Mouse (Mus musculus): ENCODE results near the gene Gzmm. TPM values are rescaled to one million over a fixed set of nuclear protein-coding genes. Genes with fewer than 3 reads are reported as not detected.
A peak's percentile ranks its signal among the peaks of the same experiment; 100 is the strongest.
"Not testable (repeated sequence)": the region's sequence is repeated elsewhere in the genome, so short reads cannot be mapped to it uniquely, and the experiment has no call there.

The Gzmm gene
- polyA plus RNA-seq, 1 experiment = 0.51 TPM

DNA sequence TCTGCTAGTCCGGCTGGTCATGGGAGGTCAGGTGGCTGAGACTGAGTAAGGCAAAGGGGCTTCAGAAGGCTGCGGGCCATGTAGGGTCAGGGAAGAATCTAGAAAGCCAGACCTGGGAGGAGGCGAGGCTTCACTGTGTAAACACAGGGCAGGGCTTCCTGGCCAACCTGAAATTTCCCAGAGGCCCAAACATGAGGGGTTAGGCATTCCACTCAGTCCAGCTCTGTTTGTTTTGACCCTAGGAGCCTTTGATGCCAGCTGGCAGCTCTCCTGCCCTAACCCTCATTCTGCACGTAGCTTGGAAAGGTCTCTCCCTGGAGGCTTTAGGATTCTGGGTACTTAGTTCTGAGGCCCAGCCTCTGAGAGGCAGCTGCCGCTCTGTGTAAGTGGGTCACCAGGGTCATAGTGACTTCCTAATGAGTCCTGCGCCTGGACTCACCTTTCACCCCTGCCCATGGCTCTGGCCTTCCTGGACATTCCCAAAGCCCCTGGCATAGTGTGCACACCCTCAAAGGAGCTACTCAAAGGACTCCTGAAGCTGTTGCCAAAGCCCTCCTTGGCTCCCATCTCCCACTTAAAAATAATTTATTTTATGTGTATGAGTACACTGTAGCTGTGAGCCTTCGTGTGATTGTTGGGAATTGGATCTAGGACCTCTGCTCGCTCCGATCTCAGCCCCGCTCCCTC is 12.8 kb downstream of the Gzmm start:
- TF ChIP-seq USF1 (IDR thresholded peaks at IDR 0.05; ENCODE audit: low read depth) (no peak), MAX (IDR thresholded peaks at IDR 0.05) (no peak), FOSL1 (IDR thresholded peaks at IDR 0.05; ENCODE audit: insufficient read depth, low read length, poor library complexity, severe bottlenecking) (no peak), CTCF (IDR thresholded peaks at IDR 0.05; ENCODE audit: control insufficient read depth, insufficient read depth, insufficient read length) (no peak), CEBPB (IDR thresholded peaks at IDR 0.05; ENCODE audit: low read depth) (no peak), MYOD1 (IDR thresholded peaks at IDR 0.05; ENCODE audit: control insufficient read depth, insufficient read length, low read depth) (no peak), MYOG (IDR thresholded peaks at IDR 0.05; ENCODE audit: control insufficient read depth, extremely low read depth, insufficient read length) (no peak)
- peaks cover 24% of the 10 kb centered on the region for H3K79me2 ChIP-seq (ENCODE audit: control insufficient read depth, insufficient read depth)
- H3K27me3 ChIP-seq (ENCODE audit: control insufficient read depth, insufficient read depth, insufficient read length) = no peaks in the 10 kb centered on the region
- H3K36me3 ChIP-seq (ENCODE audit: control insufficient read depth, insufficient read depth) = no peaks in the 10 kb centered on the region
- H3K79me3 ChIP-seq (ENCODE audit: low read depth) = peaks cover 22% of the 10 kb centered on the region
- no peak overlapping the region for H3K4me3 ChIP-seq (ENCODE audit: insufficient read depth, poor library complexity, severe bottlenecking)
- H3ac ChIP-seq (ENCODE audit: control insufficient read depth, insufficient read length, low read depth) = no peak overlapping the region

DNA sequence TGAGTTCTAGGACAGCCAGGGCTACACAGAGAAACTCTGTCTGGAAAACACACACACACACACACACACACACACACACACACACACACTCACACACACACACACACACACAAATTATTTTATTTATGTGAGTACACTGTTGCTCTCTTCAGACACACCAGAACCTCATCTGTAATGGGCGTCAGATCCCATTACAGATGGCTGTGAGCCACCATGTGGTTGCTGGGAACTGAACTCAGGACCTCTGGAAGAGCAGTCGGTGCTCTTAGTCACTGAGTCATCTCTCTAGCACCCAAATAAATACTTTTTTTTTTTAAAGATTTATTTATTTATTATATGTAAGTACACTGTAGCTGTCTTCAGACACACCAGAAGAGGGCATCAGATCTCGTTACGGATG is 14.2 kb downstream of the Gzmm start:
- not testable (repeated sequence) for H3ac ChIP-seq (ENCODE audit: control insufficient read depth, insufficient read length, low read depth); H3K27me3 ChIP-seq (ENCODE audit: control insufficient read depth, insufficient read depth, insufficient read length); H3K4me3 ChIP-seq (ENCODE audit: insufficient read depth, poor library complexity, severe bottlenecking)
- H3K79me3 ChIP-seq (ENCODE audit: low read depth) = peaks cover 34% of the 10 kb centered on the region
- peaks cover 38% of the 10 kb centered on the region for H3K79me2 ChIP-seq (ENCODE audit: control insufficient read depth, insufficient read depth)
- H3K36me3 ChIP-seq (ENCODE audit: control insufficient read depth, insufficient read depth) = peaks cover 12% of the 10 kb centered on the region

DNA sequence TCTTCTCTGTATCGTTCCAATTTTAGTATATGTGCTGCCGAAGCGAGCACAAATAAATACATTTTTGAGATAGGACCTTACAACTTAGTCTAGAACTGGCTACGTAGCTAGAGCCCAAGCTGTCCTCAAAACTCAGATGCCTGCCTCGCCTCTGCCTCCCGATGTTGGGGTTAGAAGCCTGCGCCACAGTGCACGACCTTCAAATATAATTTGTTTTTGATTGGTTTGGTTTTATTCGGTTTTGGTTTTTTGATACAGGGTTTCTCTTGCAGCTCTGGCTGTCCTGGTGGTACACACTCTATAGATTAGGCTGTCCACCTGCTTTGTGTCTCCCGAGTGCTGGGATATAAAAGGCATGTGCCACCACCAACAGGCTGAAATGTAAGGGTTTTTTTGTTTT is 14.7 kb downstream of the Gzmm start:
- peaks cover 17% of the 10 kb centered on the region for H3K36me3 ChIP-seq (ENCODE audit: control insufficient read depth, insufficient read depth)
- peaks cover 44% of the 10 kb centered on the region for H3K79me2 ChIP-seq (ENCODE audit: control insufficient read depth, insufficient read depth)
- H3K27me3 ChIP-seq (ENCODE audit: control insufficient read depth, insufficient read depth, insufficient read length) = no peaks in the 10 kb centered on the region
- H3K4me3 ChIP-seq (ENCODE audit: insufficient read depth, poor library complexity, severe bottlenecking) = no peak overlapping the region
- no peak overlapping the region for H3ac ChIP-seq (ENCODE audit: control insufficient read depth, insufficient read length, low read depth)
- no peak for TF ChIP-seq USF1 (IDR thresholded peaks at IDR 0.05; ENCODE audit: low read depth)
- H3K79me3 ChIP-seq (ENCODE audit: low read depth) = peaks cover 40% of the 10 kb centered on the region

DNA sequence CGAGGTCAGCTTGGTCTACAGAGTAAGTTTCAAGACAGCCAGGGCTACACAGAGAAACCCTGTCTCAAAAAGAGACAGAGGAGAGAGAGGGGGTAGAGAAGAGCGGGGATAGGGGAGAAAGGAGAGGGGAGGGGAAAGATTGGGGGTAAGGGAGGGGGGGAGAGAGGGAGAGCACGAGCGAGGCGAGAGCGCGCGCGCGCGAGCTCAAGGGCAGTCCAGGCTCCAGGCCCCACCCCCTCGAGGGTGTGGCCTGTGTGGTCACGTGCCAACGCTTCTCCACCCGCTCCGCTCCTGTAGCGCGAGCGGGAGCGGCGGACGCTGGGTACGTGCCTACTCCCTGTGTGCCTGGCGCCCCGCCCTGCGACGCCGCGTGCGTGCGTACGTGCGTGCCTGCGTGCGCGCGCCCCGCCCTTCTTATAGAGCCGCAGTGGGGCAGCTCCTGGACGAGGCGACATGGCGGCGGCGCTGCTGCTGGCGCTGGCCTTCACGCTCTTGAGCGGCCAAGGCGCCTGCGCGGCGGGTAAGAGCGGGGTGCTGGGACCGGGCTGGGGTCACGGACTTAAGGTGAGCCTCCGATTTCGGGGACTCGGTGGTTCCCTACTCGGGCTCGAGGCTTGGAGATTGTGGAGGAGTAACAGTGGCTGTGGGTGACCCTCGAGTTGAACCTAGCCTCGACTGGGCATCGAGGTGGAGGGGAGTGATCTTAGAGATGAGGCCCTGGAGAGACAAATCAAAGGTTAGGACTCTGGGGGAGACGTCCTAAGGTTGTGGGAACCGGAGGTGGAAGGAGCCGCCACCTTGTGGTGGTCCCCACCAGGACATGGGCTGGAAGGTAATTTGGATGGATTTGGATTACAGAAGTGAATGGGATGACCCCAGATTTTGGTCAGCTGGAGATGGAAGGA is 15.5 kb downstream of the Gzmm start, which contains the start of gene Bsg:
Bsg (plus strand) TSS at position 427 of the 905 bp plus-strand sequence.
- Histone ChIP-seq H3K79me3 (ENCODE audit: low read depth) (peaks cover 48% of the 10 kb centered on the region), H3K27me3 (ENCODE audit: control insufficient read depth, insufficient read depth, insufficient read length) (no peaks in the 10 kb centered on the region), H3ac (ENCODE audit: control insufficient read depth, insufficient read length, low read depth) (peak within 1 kb of the TSS; percentile 99), H3K4me3 (ENCODE audit: insufficient read depth, poor library complexity, severe bottlenecking) (peak within 1 kb of the TSS; percentile 95), H3K36me3 (ENCODE audit: control insufficient read depth, insufficient read depth) (peaks cover 25% of the 10 kb centered on the region), H3K79me2 (ENCODE audit: control insufficient read depth, insufficient read depth) (peaks cover 51% of the 10 kb centered on the region)
- TF ChIP-seq MAX (IDR thresholded peaks at IDR 0.05) (peak; percentile 49), MYOG (IDR thresholded peaks at IDR 0.05; ENCODE audit: control insufficient read depth, extremely low read depth, insufficient read length) (no peak), USF1 (IDR thresholded peaks at IDR 0.05; ENCODE audit: low read depth) (peak; percentile 96), CTCF (IDR thresholded peaks at IDR 0.05; ENCODE audit: control insufficient read depth, insufficient read depth, insufficient read length) (peak; percentile 12), MYOD1 (IDR thresholded peaks at IDR 0.05; ENCODE audit: control insufficient read depth, insufficient read length, low read depth) (no peak), CEBPB (IDR thresholded peaks at IDR 0.05; ENCODE audit: low read depth) (no peak), FOSL1 (IDR thresholded peaks at IDR 0.05; ENCODE audit: insufficient read depth, low read length, poor library complexity, severe bottlenecking) (no peak)

DNA sequence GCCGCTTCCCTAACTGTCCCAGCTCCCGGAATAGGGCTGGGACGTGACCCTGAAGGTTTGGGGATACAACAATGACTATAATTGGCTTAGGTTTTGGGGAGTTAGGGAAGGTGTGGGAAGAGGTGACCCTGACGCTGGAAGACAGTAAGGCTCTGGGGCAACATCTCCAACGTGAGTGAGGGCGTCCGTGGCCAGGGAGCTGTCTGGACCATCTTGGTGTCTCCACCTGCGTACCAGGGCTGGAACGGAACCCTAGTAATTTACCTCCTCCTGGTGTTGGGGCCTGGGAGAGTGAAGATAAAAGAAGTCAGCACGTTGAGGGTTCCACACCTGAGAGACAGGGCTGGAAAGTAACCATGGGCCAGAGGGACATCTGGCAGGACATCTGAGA is 16.1 kb downstream of the Gzmm start:
- Histone ChIP-seq H3ac (ENCODE audit: control insufficient read depth, insufficient read length, low read depth) (peak overlapping the region; percentile 99), H3K79me3 (ENCODE audit: low read depth) (peaks cover 52% of the 10 kb centered on the region)
- no peak for TF ChIP-seq FOSL1 (IDR thresholded peaks at IDR 0.05; ENCODE audit: insufficient read depth, low read length, poor library complexity, severe bottlenecking)
- TF ChIP-seq CEBPB (IDR thresholded peaks at IDR 0.05; ENCODE audit: low read depth) = no peak
- TF ChIP-seq MYOG (IDR thresholded peaks at IDR 0.05; ENCODE audit: control insufficient read depth, extremely low read depth, insufficient read length) = no peak
- TF ChIP-seq MAX (IDR thresholded peaks at IDR 0.05) = no peak

DNA sequence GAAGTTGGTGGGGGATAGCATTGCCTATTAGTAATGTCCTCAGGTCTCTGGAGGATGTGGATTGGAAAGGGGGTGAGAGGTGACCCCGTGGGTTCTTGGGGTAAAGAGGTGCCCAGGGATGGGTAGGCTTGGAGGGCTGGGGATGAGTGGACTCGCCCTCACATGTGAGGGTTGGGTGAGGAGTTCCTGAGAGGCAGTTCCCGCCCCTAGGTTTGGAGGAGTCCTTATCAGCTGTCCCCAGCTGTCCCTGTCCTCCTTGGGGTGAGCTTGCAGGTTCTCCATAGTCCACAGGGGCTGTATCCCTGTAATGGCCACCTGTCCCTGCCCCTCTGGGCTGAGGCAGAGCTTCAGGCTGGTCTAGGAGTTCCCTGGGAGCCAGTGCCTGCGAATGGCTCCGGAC is 17.1 kb downstream of the Gzmm start:
- no peak overlapping the region for H3K4me3 ChIP-seq (ENCODE audit: insufficient read depth, poor library complexity, severe bottlenecking)
- H3K36me3 ChIP-seq (ENCODE audit: control insufficient read depth, insufficient read depth) = peaks cover 40% of the 10 kb centered on the region
- no peaks in the 10 kb centered on the region for H3K27me3 ChIP-seq (ENCODE audit: control insufficient read depth, insufficient read depth, insufficient read length)
- TF ChIP-seq MYOD1 (IDR thresholded peaks at IDR 0.05; ENCODE audit: control insufficient read depth, insufficient read length, low read depth) (peak; percentile 6), CTCF (IDR thresholded peaks at IDR 0.05; ENCODE audit: control insufficient read depth, insufficient read depth, insufficient read length) (no peak)
- H3K79me2 ChIP-seq (ENCODE audit: control insufficient read depth, insufficient read depth) = peaks cover 58% of the 10 kb centered on the region
- peaks cover 52% of the 10 kb centered on the region for H3K79me3 ChIP-seq (ENCODE audit: low read depth)
- peak overlapping the region; percentile 38 for H3ac ChIP-seq (ENCODE audit: control insufficient read depth, insufficient read length, low read depth)

More for the DNA sequence above, 16.1 kb downstream of the Gzmm start:
- no peaks in the 10 kb centered on the region for H3K27me3 ChIP-seq (ENCODE audit: control insufficient read depth, insufficient read depth, insufficient read length)
- peaks cover 31% of the 10 kb centered on the region for H3K36me3 ChIP-seq (ENCODE audit: control insufficient read depth, insufficient read depth)
- H3K79me2 ChIP-seq (ENCODE audit: control insufficient read depth, insufficient read depth) = peaks cover 58% of the 10 kb centered on the region
- peak overlapping the region; percentile 95 for H3K4me3 ChIP-seq (ENCODE audit: insufficient read depth, poor library complexity, severe bottlenecking)

All from C2C12 (cell line).